Mouse (Mus musculus) midbrain, postnatal 0 days (tissue): ENCODE measurements around the gene Robo1. TPM values are rescaled to one million over a fixed set of nuclear protein-coding genes. Genes with fewer than 3 reads are reported as not detected.
A peak's percentile ranks its signal among the peaks of the same experiment; 100 is the strongest.

Experiments used
- ATAC-seq: fragments of 200-750 bp; cut with Nextera tagmentation; 2 replicates; pipeline ENCODE4 v1.8.0; 2017; ENCODE audit warnings: moderate number of reproducible peaks, mild to moderate bottlenecking, moderate TSS enrichment, moderate library complexity; ENCODE audit not compliant: low FRiP score
- DNase-seq: peaks from one replicate; pipeline ENCODE4 v3.0.0-alpha.2; 2015; ENCODE audit warnings: low spot score
- H3K27ac ChIP-seq: fragments of 300-500 bp; sonication (generic); 2 replicates; pipeline ENCODE4 v1.5.1; 2014; ENCODE audit warnings: low read depth, mild to moderate bottlenecking, low read length, mixed read lengths
- H3K27me3 ChIP-seq: fragments of 300-500 bp; sonication (generic); 2 replicates; pipeline ENCODE4 v1.6.1; 2014; ENCODE audit warnings: low read length, control low read depth, mixed read lengths; ENCODE audit not compliant: insufficient read depth
- H3K36me3 ChIP-seq: fragments of 300-500 bp; sonication (generic); 2 replicates; pipeline ENCODE4 v1.6.1; 2014; ENCODE audit warnings: low read length, control low read depth, mixed read lengths; ENCODE audit not compliant: insufficient read depth
- H3K4me1 ChIP-seq: fragments of 300-500 bp; sonication (generic); 2 replicates; pipeline ENCODE4 v1.6.1; 2014; ENCODE audit warnings: mild to moderate bottlenecking, control low read depth, antibody characterized with exemption, low read length, mixed read lengths; ENCODE audit not compliant: insufficient read depth
- H3K4me2 ChIP-seq: fragments of 300-500 bp; sonication (generic); 2 replicates; pipeline ENCODE4 v1.6.1; 2014; ENCODE audit warnings: low read depth, mild to moderate bottlenecking, low read length, mixed read lengths; ENCODE audit not compliant: poor library complexity, severe bottlenecking
- H3K4me3 ChIP-seq: fragments of 300-500 bp; sonication (generic); 2 replicates; pipeline ENCODE4 v1.5.1; 2014; ENCODE audit warnings: low read depth, mild to moderate bottlenecking, low read length, moderate library complexity
- H3K9ac ChIP-seq: fragments of 300-500 bp; sonication (generic); replicated peaks from 2 replicates; pipeline ENCODE4 v1.6.1; 2014; ENCODE audit warnings: mild to moderate bottlenecking, low read length, moderate library complexity, mixed read lengths; ENCODE audit not compliant: poor library complexity, severe bottlenecking
- H3K9me3 ChIP-seq: fragments of 300-500 bp; sonication (generic); 2 replicates; pipeline ENCODE4 v1.6.1; 2016; ENCODE audit warnings: low read length, control low read depth
- CTCF ChIP-seq: IDR thresholded peaks from 2 replicates; pipeline ENCODE4 v1.5.1; 2016; ENCODE audit warnings: antibody characterized with exemption, mild to moderate bottlenecking
- WGBS: fragments of 180-500 bp; shearing (Covaris S2); extraction: QIAGEN DNeasy Blood & Tissue Kit; methylation state at CpG from one replicate; pipeline ENCODE4 v1.1.7; 2014; 5-methylcytosine and 5-hydroxymethylcytosine counted together
- polyA plus RNA-seq: library from polyadenylated mRNA; unstranded; fragments of >200 nt; fragmentation: Nextera tagmentation; extraction: Ambion mirVana; gene quantifications from 2 replicates; pipeline ENCODE4 v1.2.1, GENCODE M21; 2015
- total RNA-seq: library from RNA; depleted of rRNA; stranded (reverse); fragments of >200 nt; gene quantifications from 2 replicates; pipeline ENCODE4 v1.2.3, GENCODE M21; 2014

Gene Robo1
- total and polyA plus RNA-seq, 2 experiments from 2014 or later = 31.4 to 96.1 TPM

DNA sequence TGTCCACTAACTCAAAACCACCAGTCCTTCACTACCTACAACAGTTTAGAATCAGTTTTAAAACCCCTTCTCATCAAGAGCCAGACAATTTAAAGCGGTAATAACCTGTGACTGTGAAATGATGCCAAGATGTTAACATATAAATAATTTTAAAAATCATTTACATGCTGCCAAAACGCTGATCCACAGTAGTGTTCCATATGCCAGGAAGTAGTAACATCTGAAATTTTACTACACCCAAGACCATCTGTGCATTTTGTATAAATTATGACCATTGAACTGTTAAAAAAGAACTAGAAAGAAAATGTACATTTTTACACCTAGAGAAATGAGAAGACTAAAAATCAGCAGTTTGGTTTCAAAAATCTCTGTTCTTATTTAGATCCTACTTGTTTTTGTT is 600.8 kb downstream of the Robo1 start:
- WGBS = 86% methylated on average over 2 of the region's 2 CpGs
- DNase-seq (no peak), ATAC-seq (no peak)
- Histone ChIP-seq H3K9me3 (no peaks in the 10 kb centered on the region), H3K36me3 (no peaks in the 10 kb centered on the region), H3K4me3 (no peak overlapping the region), H3K4me1 (no peaks in the 10 kb centered on the region), H3K9ac (no peak overlapping the region), H3K27ac (no peak overlapping the region), H3K4me2 (no peak overlapping the region), H3K27me3 (no peaks in the 10 kb centered on the region)
- no peak for TF ChIP-seq CTCF

DNA sequence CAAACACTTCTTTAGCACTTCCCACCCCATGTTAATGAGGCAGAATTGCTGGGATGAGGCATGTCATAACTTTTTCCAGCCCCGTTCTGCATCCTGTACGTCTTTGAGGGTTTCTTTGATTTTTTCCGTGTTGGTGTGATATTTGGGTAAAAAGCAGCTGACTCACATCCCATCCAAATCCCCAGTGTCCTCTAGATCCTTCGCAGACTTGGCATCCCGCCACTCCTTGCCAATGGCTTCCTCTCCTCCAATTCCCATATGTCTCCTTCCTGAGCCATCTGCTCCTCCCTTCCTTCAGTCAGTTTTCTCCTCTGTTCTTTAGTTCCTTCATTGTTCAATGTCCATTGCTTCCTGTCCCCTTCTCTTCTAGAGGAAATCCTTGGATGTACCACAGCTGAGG is 605.0 kb downstream of the Robo1 start:
- no peak for TF ChIP-seq CTCF
- no peaks in the 10 kb centered on the region for H3K9me3 ChIP-seq
- H3K4me3 ChIP-seq = no peak overlapping the region
- no peaks in the 10 kb centered on the region for H3K36me3 ChIP-seq
- H3K4me2 ChIP-seq = no peak overlapping the region
- no peaks in the 10 kb centered on the region for H3K27me3 ChIP-seq
- H3K9ac ChIP-seq = no peak overlapping the region
- ATAC-seq (no peak), DNase-seq (peak; percentile 81)
- no peaks in the 10 kb centered on the region for H3K4me1 ChIP-seq
- 58% methylated on average over 5 of the region's 5 CpGs for WGBS
- H3K27ac ChIP-seq = no peak overlapping the region

DNA sequence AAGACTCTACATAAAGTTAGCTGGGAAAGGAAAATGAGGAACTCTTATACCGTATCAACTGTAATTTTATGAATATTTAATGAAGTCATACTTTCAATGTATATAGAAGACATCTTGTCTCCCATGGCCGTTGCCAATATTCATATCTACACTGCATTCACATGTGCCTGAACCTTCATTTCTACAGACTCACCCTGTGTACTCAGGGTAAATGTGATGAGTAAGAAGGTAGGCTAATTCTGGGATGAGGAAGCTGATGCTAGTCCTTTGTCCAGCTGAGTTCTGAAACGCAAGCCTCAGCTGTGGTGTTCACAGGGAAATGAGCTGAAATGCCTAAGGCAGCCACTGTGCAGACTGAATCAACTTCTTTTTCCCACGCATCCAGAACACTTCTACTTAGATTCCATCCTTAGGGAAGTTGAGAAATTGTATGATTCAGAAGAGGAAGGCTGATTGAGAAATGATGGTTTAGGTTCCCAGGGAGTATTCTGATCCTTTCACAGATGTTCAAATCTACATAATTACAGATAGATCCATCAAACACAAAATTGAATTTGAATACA is 606.0 kb downstream of the Robo1 start:
- Histone ChIP-seq H3K9ac (no peak overlapping the region), H3K4me1 (no peaks in the 10 kb centered on the region), H3K27me3 (no peaks in the 10 kb centered on the region), H3K4me2 (no peak overlapping the region), H3K27ac (no peak overlapping the region), H3K4me3 (no peak overlapping the region), H3K36me3 (no peaks in the 10 kb centered on the region), H3K9me3 (no peaks in the 10 kb centered on the region)
- no peak for ATAC-seq
- DNase-seq = no peak
- TF ChIP-seq CTCF = no peak
- 57% methylated on average over 4 of the region's 4 CpGs for WGBS

DNA sequence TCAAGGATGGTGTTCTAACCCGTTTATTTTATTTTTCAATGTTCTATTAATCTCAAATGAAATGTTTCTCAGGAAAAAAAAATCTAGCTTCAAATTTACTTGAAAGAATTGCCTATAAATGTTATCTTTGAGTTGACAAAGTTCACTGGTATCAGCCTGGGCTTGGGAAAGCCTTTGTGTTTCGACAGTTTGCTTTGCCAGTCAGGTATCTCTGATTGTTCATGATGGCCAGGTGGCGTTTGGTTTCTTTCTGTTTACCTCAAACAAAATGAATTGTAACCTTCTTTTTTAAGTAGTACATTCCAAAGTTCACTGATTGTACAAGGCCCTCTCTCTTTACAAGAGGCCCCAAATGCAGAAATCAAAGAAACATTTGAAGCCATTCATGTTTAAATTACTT is 611.9 kb downstream of the Robo1 start:
- Histone ChIP-seq H3K9ac (no peak overlapping the region), H3K27me3 (no peaks in the 10 kb centered on the region), H3K4me1 (no peaks in the 10 kb centered on the region), H3K36me3 (no peaks in the 10 kb centered on the region), H3K4me3 (no peak overlapping the region), H3K9me3 (no peaks in the 10 kb centered on the region), H3K4me2 (no peak overlapping the region), H3K27ac (no peak overlapping the region)
- no peak for TF ChIP-seq CTCF
- ATAC-seq (no peak), DNase-seq (no peak)
- WGBS = 87% methylated on average over 3 of the region's 3 CpGs

DNA sequence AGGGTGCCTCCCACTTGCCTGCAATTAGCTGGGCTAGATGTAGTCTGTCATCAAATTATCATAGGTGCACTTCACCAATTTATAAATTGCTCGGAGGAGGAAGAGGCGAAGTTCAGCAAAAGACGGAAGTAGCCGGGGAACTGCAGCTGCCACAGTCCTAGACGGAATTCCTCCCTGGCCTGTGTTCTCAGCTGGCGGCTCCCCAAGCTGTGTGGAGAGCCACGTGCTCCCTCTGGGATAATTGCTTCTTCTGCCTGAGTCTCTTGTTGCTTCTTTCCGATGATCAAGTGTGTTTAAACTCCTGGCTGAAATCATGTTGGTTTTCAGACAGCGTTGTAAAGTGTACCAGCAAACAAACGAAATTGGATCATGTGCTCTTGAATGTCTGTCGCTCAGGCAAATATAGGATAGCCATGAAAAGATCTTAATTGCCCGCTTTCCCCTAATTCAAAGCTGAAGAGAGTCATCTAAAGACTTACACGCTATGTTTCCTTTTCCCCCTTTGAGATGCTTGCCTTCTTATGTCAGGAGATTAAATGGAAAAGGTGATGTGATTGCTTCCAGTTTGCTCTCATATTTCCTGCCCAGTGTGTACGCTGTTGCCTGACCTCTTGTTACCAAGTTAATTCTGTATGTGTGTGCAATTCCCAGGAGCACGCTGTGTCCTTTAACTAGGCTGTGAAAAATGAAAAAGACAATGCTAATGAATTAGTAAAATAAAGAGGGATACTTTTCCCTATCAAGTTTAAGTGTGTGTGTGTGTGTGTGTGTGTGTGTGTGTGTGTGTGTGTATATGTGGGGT is 616.5 kb downstream of the Robo1 start:
- peak; percentile 79 for DNase-seq
- 18% methylated on average over 15 of the region's 15 CpGs for WGBS
- Histone ChIP-seq H3K4me3 (peak overlapping the region; percentile 11; the same call in 1 of the 2 replicates), H3K27ac (no peak overlapping the region), H3K9me3 (no peaks in the 10 kb centered on the region), H3K4me1 (no peaks in the 10 kb centered on the region), H3K9ac (no peak overlapping the region), H3K27me3 (no peaks in the 10 kb centered on the region), H3K36me3 (no peaks in the 10 kb centered on the region), H3K4me2 (peak overlapping the region; percentile 42)
- ATAC-seq = peak; percentile 77
- no peak for TF ChIP-seq CTCF

DNA sequence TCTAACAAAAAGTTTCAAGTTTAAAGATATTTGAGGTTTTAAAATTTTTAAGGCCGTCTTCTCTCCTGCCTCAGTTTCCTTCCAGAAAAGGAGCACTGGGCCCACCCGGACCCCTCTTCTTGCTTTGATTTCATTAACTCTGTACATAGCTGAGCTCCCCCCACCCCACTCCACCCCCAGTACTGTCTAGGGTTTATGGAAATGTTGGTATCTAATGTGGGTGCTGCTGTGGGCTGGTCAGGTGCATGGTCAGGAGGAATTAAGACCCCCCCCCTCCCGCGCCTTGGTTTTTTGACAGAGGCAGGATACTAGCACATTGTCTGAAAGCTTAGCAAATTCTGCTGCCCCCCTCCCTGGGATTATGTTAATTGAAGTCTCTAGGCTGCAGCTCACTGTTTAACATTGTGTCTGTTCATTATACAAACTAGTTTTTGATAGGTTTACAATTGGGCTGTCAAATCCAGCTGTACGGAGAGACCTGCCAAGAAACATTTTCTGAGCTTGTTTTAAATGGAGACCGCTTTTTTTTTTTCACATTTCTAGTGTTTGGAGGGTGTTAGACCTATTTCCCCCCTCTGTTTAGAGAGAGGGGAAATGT is 620.5 kb downstream of the Robo1 start:
- ATAC-seq = no peak; the same call in 1 of the 2 replicates
- Histone ChIP-seq H3K9ac (no peak overlapping the region), H3K4me2 (no peak overlapping the region), H3K36me3 (no peaks in the 10 kb centered on the region), H3K9me3 (no peaks in the 10 kb centered on the region), H3K27me3 (no peaks in the 10 kb centered on the region), H3K4me1 (no peaks in the 10 kb centered on the region), H3K4me3 (no peak overlapping the region), H3K27ac (no peak overlapping the region)
- DNase-seq = no peak
- no peak for TF ChIP-seq CTCF
- 32% methylated on average over 6 of the region's 6 CpGs for WGBS
